Mouse (Mus musculus): ENCODE measurements at regions not wholly inside any gene's neighbourhood (a gene's known extent, or its start where the extent isn't known, plus 50 kb on each side); places are given as distances from the start of the nearest gene placed in this dataset.

DNA sequence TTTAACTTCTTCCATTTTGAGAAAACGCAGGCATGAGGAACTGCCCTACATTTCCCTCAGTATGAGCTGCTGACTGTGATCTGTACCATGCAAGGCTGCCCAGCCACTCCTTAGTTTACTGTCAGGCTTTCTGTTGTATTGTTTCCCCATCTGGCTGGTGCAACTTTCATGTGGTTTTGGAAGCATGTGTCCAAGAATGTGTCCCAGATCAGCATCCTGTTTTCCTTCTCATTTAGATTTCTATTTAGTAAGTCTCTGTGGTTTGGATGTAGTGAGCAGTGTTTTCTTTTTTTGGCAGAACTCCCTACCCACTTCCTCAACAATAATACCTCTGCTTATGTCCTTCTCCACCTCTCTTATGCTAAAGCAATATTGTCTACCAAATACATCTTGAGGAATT lies 352.5 kb upstream of the Gm5148 start:
- no peak for TF ChIP-seq CTCF (IDR thresholded peaks at IDR 0.05; ENCODE audit: insufficient read depth, low read length)
- TF ChIP-seq POLR2A (IDR thresholded peaks at IDR 0.05; ENCODE audit: borderline replicate concordance, extremely low read depth, low read depth, low read length) = no peak

Data from lung, adult 2 months (tissue).